Mouse (Mus musculus): Measurements from ENCODE around the gene Angpt4.

DNA sequence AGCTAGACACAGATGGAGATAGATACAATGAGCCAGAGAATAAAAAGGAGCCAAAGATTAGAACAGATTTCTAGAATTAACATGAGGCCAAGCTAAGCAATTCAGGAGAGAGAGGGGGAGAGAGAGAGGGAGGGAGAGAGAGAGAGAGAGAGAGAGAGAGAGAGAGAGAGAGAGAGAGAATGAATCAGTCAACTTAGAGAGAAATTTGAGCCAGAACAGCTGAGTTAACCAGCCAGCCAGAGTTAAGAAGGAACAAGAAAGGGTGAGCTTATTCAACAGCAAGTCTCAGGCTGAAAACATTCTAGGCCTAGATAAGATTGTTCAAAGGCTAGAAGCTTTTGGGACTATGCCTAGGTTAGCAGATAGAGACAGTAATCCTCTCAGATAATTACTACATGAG is 71.5 kb downstream of the Angpt4 start:
- no peak for TF ChIP-seq POLR2A (IDR thresholded peaks at IDR 0.05; ENCODE audit: insufficient read depth, low read length)
- no peak for TF ChIP-seq EP300 (IDR thresholded peaks at IDR 0.05; ENCODE audit: insufficient read depth, low read depth, low read length)
- no peak for TF ChIP-seq CTCF (IDR thresholded peaks at IDR 0.05; ENCODE audit: low read depth, low read length)
